Mouse (Mus musculus) c-Kit-positive CD71-negative TER-119-negative erythroid progenitor cells, embryonic 14.5 days (primary cell): ENCODE measurements at regions not wholly inside any gene's neighbourhood (a gene's known extent, or its start where the extent isn't known, plus 50 kb on each side); places are given as distances from the start of the nearest gene placed in this dataset.

ENCODE experiments used
- DNase-seq: peaks from one replicate; pipeline ENCODE4 v3.0.0-alpha.2; 2013; ENCODE audit warnings: low read depth

GRCm38 (mm10) chr17:75714578-75714977 lies 162.8 kb upstream of the Fam98a start:
- no peak for DNase-seq

- no peak for DNase-seq
Observed at GRCm38 (mm10) chr17:75714059-75714458, 162.3 kb upstream of the Fam98a start.

DNA sequence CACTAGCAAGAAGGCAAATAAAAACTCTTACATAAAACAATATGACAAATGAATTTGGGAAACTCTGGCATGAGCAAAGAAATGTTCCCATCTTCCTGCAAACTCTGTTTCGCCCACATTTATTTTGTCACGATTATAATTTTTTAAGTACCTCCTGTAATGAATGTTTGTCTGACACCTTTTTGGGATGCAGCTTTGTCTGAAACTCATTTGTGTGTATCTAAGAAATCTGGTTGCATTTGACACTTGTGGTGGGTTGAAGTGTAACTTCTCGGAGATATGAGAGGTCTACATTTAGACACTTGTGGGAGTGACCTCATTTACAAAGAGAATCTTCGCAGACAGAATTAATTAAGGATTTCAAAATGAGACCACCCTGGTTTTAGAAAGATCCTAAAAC lies 155.9 kb upstream of the Fam98a start:
- no peak for DNase-seq

- no peak for DNase-seq
Observed at GRCm38 (mm10) chr17:75705357-75705756, 153.6 kb upstream of the Fam98a start.

DNA sequence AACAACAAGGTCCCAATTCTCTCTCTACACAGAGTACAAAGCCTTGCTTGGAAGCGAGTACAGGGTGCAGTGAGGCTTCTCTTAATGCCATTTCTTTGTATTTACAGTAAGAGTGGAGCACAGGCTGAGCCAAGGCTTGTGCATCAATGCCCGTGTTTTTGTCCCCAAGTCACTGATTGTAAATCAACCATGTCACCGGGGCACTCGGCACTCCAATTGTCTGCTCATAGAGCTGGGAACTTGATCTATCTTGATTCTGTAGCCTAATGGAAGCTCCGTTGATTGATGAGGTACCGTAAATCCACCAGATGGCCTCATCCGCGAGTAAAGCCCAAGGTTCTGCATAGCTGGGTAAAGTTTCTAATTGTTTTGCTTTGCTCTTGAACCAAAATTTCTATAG lies 152.1 kb upstream of the Fam98a start:
- no peak for DNase-seq

- DNase-seq = no peak
Observed at GRCm38 (mm10) chr17:75696729-75697103, 145.0 kb upstream of the Fam98a start.

DNA sequence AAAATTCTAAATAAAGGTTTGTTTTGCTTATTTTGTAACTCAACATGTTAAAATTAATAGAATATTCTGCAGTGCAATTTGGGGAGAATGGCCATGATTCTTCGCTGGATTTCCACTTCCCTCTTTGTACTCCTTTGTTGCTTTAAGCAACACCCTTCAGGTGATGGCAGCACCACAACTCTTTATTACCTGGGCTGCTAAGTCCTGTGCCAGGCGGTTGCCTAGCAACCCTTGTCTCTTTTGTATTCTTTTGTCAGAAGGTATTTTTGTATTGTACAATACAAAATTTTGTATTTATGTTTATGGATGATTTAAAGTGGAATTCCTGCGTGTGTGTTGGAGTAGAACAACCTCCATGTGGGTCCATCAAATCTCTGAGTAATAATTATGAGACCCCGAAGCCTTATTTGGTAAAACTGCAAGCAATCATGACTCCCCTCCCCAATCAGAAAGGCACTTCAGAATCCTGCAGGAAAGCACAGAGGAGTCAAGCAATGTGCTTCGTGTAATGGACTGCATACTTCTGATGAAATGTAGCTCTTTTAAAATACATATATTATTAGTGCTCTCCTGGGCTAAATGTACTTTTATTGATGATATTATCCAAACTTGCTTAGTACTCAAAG lies 144.5 kb upstream of the Fam98a start:
- DNase-seq = no peak

- DNase-seq = no peak
Observed at GRCm38 (mm10) chr17:75685927-75686326, 134.2 kb upstream of the Fam98a start.

GRCm38 (mm10) chr17:75646982-75647381 lies 95.2 kb upstream of the Fam98a start:
- DNase-seq = no peak

- DNase-seq = no peak
Observed at GRCm38 (mm10) chr17:75644698-75645097, 93.0 kb upstream of the Fam98a start.

DNA sequence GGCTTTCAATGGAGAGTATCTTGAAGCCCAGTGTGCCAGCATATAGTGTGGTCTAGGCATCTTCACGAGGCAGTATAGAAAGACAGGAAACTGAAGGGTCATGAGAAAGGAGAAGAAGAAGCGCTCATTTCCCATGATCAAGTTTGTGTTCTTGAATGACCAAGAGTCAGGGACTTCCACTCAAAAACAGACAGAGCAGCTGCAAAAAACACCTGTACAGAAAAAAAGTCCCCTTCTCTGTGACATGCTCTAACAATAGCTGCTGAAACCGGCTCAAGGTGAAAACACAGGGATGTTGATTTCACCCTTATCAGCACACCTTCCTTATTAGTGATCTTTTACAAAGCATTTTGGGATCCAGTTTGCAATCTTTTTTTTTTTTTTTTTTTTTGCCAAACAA lies 90.6 kb upstream of the Fam98a start:
- no peak for DNase-seq

DNA sequence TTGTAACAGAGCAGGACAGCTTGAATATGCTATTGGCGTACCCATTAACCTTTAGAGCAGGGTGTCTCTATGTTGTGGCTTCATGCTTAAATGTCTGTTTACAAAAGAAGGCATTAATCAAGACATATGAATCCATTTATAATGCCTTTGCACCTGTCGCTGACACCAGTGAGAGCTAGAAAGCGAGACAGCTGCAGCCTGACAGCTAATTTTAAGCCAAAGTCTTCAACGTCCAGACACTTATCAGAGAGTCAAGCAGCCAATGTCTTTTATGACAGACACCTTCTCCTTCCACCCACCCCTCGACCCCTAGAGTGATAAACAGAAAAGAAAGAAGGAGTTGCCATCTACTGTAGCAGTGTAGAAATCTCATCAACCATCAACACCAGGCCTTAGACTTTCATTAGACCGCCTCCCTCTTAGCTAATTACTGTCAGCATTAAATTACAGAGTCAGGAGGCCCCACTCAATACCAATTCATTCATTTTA lies 89.3 kb upstream of the Fam98a start:
- DNase-seq = no peak

- DNase-seq = no peak
Observed at GRCm38 (mm10) chr17:75640575-75640974, 88.8 kb upstream of the Fam98a start.

DNA sequence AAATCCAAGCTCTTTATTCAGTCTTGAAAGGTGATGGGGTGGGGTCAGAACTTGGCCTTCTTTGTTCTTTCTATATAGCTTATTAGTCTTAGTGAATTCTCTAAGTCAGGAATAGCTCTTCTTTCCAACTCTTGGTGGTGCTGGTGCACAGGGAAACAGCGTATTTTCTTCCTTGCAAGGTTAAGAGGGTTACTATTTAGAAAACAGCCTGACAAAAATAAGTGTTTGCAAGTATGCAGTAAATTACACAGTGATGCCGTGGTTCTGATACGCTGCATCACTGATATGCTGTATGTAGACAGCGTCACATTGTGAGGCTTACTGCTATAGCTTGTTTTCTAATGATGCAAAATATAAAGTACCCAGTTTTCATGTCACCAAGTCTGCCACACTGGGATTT lies 78.1 kb upstream of the Fam98a start:
- no peak for DNase-seq

DNA sequence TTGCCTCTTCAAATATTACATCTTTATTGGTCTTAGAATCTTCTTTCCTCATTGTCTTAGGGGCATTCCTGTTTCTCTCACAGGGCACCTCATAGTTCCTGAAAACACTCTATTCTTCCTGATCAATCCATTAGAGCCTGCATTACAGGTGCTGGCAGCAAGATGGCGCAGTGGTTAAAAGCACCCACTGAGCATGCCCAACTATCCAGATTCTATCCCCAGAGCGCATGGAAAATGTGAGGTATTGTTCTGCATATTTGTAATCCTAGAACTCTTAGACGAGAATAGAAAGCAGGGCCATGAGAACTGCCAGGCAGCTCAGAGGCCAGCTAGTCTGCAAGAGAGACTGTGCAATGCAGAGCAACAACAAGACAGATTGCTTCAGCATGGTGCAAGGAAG lies 67.7 kb upstream of the Fam98a start:
- no peak for DNase-seq

DNA sequence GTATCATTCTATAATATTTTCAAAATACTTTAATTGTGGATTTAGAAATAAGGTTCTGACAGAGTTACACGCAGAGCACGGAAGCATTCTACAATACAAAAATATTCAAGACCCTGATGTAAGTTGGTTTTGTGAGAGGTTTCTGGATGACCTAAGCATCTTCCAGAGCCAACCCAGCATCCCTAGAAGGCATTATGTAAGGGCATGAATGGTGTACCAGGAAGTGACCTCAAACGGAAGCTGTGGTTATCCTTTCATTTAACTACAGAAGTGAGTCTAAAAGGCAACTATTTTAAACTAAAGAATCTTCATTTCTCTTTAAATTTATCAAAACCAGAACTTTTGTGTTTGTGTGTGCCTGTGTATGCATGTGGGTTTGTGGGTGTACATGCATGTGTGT lies 66.8 kb upstream of the Fam98a start:
- no peak for DNase-seq

- DNase-seq = peak; percentile 5
Observed at GRCm38 (mm10) chr17:75617280-75617679, 65.5 kb upstream of the Fam98a start.

- DNase-seq = peak; percentile 8
Observed at GRCm38 (mm10) chr17:75615335-75615734, 63.6 kb upstream of the Fam98a start.

- no peak for DNase-seq
Observed at GRCm38 (mm10) chr17:75603417-75604086, 51.8 kb upstream of the Fam98a start.
